Mouse (Mus musculus): ENCODE measurements at regions not wholly inside any gene's neighbourhood (a gene's known extent, or its start where the extent isn't known, plus 50 kb on each side); places are given as distances from the start of the nearest gene placed in this dataset.

DNA sequence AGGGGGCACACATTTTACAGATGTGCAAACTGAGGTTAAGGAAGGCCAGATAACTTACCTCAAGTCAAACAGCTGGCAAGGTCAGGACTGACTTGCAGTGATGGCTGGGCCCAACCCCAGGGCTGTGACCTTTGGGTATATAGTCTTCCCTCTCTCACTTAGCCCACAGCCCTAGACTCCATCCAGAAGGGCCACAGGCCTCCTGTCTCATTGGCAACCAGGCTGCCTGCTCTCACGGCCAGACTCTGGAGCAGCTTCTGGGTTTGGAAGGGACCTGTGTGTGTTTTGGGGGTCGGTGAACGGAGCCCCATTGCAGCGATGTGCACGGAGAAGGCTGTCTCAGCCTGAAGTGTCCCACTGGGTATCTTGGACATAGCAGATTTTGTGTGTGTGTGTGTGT lies 70.2 kb upstream of the Wnt7b start:
- TF ChIP-seq CTCF (IDR thresholded peaks at IDR 0.05; ENCODE audit: borderline replicate concordance, extremely low read depth, insufficient read depth, insufficient read length): no peak
- no peak for TF ChIP-seq POLR2A (IDR thresholded peaks at IDR 0.05; ENCODE audit: borderline replicate concordance, extremely low read depth, insufficient read depth, insufficient read length, poor library complexity, severe bottlenecking)
- no peak for DNase-seq (ENCODE audit: low read depth)

- DNase-seq (ENCODE audit: low read depth): peak; percentile 93
- TF ChIP-seq CTCF (IDR thresholded peaks at IDR 0.05; ENCODE audit: borderline replicate concordance, extremely low read depth, insufficient read depth, insufficient read length): no peak
- TF ChIP-seq POLR2A (IDR thresholded peaks at IDR 0.05; ENCODE audit: borderline replicate concordance, extremely low read depth, insufficient read depth, insufficient read length, poor library complexity, severe bottlenecking): no peak
These were observed 70.6 kb upstream of the Wnt7b start for GRCm38 (mm10) chr15:85652871-85653337.

- peak; percentile 95 for DNase-seq (ENCODE audit: low read depth)
- peak; percentile 25; the same call in 1 of the 2 replicates for TF ChIP-seq POLR2A (IDR thresholded peaks at IDR 0.05; ENCODE audit: borderline replicate concordance, extremely low read depth, insufficient read depth, insufficient read length, poor library complexity, severe bottlenecking)
- no peak for TF ChIP-seq CTCF (IDR thresholded peaks at IDR 0.05; ENCODE audit: borderline replicate concordance, extremely low read depth, insufficient read depth, insufficient read length)
These were observed 71.4 kb upstream of the Wnt7b start for GRCm38 (mm10) chr15:85653421-85654401.

- TF ChIP-seq CTCF (IDR thresholded peaks at IDR 0.05; ENCODE audit: borderline replicate concordance, extremely low read depth, insufficient read depth, insufficient read length) (no peak), POLR2A (IDR thresholded peaks at IDR 0.05; ENCODE audit: borderline replicate concordance, extremely low read depth, insufficient read depth, insufficient read length, poor library complexity, severe bottlenecking) (no peak)
- no peak for DNase-seq (ENCODE audit: low read depth)
These were observed 72.5 kb upstream of the Wnt7b start for GRCm38 (mm10) chr15:85654791-85655190.

- DNase-seq (ENCODE audit: low read depth): peak; percentile 93
These were observed 73.5 kb upstream of the Wnt7b start for GRCm38 (mm10) chr15:85655751-85656167.

DNA sequence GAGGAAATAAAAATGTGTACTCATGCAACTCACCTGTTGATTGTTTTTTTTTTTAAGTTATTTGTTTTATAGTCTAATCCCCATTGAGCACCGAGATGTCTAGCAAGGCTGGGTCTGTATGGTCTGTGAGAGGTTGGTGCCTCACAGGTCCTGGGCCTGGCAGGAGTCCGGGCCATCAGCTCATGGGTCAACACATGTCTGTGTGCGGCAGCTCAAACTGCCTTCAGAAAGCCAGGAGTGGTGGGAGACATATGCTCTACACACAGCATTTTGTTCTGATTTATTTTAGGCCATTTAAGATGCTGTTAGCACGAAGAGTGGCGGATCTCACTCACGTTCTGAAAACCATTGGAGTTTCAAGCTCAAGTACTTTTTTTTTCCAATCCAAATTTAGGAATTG lies 74.6 kb upstream of the Wnt7b start:
- DNase-seq (ENCODE audit: low read depth): no peak
- TF ChIP-seq CTCF (IDR thresholded peaks at IDR 0.05; ENCODE audit: borderline replicate concordance, extremely low read depth, insufficient read depth, insufficient read length) (no peak), POLR2A (IDR thresholded peaks at IDR 0.05; ENCODE audit: borderline replicate concordance, extremely low read depth, insufficient read depth, insufficient read length, poor library complexity, severe bottlenecking) (no peak)

More at GRCm38 (mm10) chr15:85655751-85656167, 73.5 kb upstream of the Wnt7b start:
- TF ChIP-seq POLR2A (IDR thresholded peaks at IDR 0.05; ENCODE audit: borderline replicate concordance, extremely low read depth, insufficient read depth, insufficient read length, poor library complexity, severe bottlenecking) (no peak), CTCF (IDR thresholded peaks at IDR 0.05; ENCODE audit: borderline replicate concordance, extremely low read depth, insufficient read depth, insufficient read length) (no peak)

DNA sequence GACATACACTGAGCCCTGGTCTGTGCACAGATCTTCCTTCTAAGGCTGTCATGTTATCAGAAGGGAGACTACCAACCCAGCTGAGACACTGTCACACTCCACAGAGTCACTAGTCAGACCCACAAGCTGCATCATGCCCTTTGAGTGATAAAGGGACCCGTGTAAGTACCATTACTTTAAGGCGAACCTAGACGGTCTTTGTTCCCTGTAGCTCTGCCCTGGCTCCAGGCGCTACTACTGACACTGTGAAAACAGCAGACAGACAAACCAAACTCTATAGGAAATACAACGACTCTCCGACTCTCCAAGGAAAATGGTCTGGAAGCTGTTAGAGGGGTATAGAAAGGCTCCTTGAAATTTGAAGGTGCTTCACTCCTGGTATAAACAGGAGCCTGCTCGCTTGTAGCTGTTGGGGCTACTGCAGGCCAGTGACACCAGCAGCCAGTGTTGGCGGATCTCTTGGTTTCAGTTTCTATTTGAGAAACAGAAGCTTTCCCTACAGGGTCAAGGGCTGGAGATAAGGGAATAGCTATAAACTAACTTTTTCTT lies 75.2 kb upstream of the Wnt7b start:
- TF ChIP-seq POLR2A (IDR thresholded peaks at IDR 0.05; ENCODE audit: borderline replicate concordance, extremely low read depth, insufficient read depth, insufficient read length, poor library complexity, severe bottlenecking) (no peak), CTCF (IDR thresholded peaks at IDR 0.05; ENCODE audit: borderline replicate concordance, extremely low read depth, insufficient read depth, insufficient read length) (no peak)
- no peak for DNase-seq (ENCODE audit: low read depth)

DNA sequence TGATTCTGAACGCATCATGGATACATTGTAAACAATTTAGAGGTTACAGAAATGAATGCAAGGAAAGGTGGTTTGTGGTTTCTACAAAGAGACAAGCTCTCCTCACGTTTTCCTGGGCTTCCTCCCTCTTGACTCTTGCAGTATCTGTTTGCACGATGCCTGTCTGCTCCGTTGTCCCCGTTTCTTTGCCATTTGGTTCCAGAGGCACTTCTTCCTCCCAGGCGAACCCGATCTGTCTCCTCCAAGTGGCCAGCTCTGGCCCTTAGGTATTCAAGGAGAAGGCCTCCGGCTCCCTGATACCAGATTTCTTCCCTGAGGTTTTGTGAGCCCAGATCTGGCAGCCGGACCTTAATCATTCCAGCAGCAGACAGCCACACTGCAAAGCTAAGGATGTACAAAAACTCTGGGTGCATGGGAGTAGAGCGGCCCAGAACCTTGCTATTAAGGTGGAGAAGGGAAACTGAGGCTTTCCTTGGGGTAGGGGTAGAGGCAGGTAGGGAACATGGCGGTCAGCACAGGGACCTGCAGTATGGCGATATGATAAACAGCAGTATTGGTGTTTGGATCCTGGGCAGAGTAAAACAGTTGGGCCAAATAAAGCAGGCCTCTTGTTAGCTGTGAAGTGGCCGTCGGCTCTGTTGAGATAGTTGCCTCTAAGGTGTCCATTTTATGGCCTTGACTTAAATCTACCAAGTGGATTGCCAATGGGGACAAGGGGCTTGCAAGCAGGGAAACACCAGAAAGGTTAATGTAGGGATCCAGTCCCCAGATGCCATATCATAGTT lies 76.0 kb upstream of the Wnt7b start:
- TF ChIP-seq POLR2A (IDR thresholded peaks at IDR 0.05; ENCODE audit: borderline replicate concordance, extremely low read depth, insufficient read depth, insufficient read length, poor library complexity, severe bottlenecking) (no peak), CTCF (IDR thresholded peaks at IDR 0.05; ENCODE audit: borderline replicate concordance, extremely low read depth, insufficient read depth, insufficient read length) (no peak)
- DNase-seq (ENCODE audit: low read depth): no peak

GRCm38 (mm10) chr15:85660528-85661392 lies 74.0 kb upstream of the Ppara start:
- DNase-seq (ENCODE audit: low read depth): no peak

GRCm38 (mm10) chr15:85661393-85661690 lies 73.4 kb upstream of the Ppara start:
- no peak for DNase-seq (ENCODE audit: low read depth)

More at GRCm38 (mm10) chr15:85660528-85661392, 74.0 kb upstream of the Ppara start:
- TF ChIP-seq CTCF (IDR thresholded peaks at IDR 0.05; ENCODE audit: borderline replicate concordance, extremely low read depth, insufficient read depth, insufficient read length) (no peak), POLR2A (IDR thresholded peaks at IDR 0.05; ENCODE audit: borderline replicate concordance, extremely low read depth, insufficient read depth, insufficient read length, poor library complexity, severe bottlenecking) (no peak)

More at GRCm38 (mm10) chr15:85661393-85661690, 73.4 kb upstream of the Ppara start:
- TF ChIP-seq POLR2A (IDR thresholded peaks at IDR 0.05; ENCODE audit: borderline replicate concordance, extremely low read depth, insufficient read depth, insufficient read length, poor library complexity, severe bottlenecking) (no peak), CTCF (IDR thresholded peaks at IDR 0.05; ENCODE audit: borderline replicate concordance, extremely low read depth, insufficient read depth, insufficient read length) (no peak)
